Mouse (Mus musculus): ENCODE results near the gene Nod1.

DNA sequence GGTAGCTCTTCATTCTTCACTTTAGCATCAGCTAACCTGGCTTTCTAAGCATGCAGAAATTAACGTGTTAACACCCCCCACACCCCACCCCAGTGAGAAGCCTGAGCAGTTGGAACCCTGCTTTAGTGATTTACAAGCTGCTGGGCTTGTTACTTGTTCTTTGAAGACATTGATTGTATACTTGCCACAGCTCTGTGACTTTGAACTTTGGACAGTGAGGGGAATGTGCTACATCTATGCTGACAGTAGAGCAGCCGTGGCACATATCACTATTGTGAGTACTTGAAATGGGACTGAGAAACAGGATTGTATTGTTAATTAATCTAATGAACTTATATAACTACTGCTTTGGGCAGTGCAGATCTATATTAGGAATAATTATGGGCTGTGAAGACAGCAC, 89.0 kb downstream of the Nod1 start:
- TF ChIP-seq TAL1 (IDR thresholded peaks at IDR 0.05; ENCODE audit: low read length) (no peak), GATA1 (IDR thresholded peaks at IDR 0.05; ENCODE audit: low read length) (no peak)
